Mouse (Mus musculus) lung, adult 2 months (tissue): ENCODE measurements around the gene Fam213a.

Source experiments
- CTCF ChIP-seq: fragments of 200-500 bp; IDR thresholded peaks from 2 replicates; pipeline ENCODE4 v1.5.1; 2011; ENCODE audit warnings: mild to moderate bottlenecking, low read length, control low read depth; ENCODE audit not compliant: insufficient read depth
- POLR2A ChIP-seq: fragments of 200-500 bp; IDR thresholded peaks from 2 replicates; pipeline ENCODE4 v1.6.1; 2011; ENCODE audit warnings: low read depth, mild to moderate bottlenecking, control low read depth, low read length, borderline replicate concordance; ENCODE audit errors: extremely low read depth

GRCm38 (mm10) chr14:40968051-40968450 is 45.5 kb downstream of the Fam213a start:
- TF ChIP-seq CTCF (no peak), POLR2A (no peak)
